Mouse (Mus musculus): Measurements from ENCODE around the gene Dctn2.

- TF ChIP-seq CTCF (IDR thresholded peaks at IDR 0.05; ENCODE audit: low read depth) (no peak), EP300 (IDR thresholded peaks at IDR 0.05; ENCODE audit: low read depth) (no peak)
Measured at GRCm38 (mm10) chr10:127321621-127322020, 55.5 kb downstream of the Dctn2 start, which contains the start of gene Arhgap9.

Measured in heart, postnatal 0 days (tissue).